Mouse (Mus musculus) left cerebral cortex, postnatal 10 days (tissue): ENCODE measurements around the gene BC024978. TPM values are rescaled to one million over a fixed set of nuclear protein-coding genes. Genes with fewer than 3 reads are reported as not detected.

Experiments
- DNase-seq, 2 experiments: peaks; one replicate each; pipeline ENCODE4 v3.0.0; 2021 to 2022; ENCODE audit warnings: low spot score in 2 of 2, mixed read lengths in 1 of 2; ENCODE audit errors: extremely low spot score in 1 of 2
- intact Hi-C: fragments of 180-260 bp; cut with DNase I; formaldehyde crosslinking; loops from one replicate; pipeline ENCODE4 v1.15.1; 2025
- total RNA-seq, 2 experiments: library from RNA; stranded (reverse); gene quantifications; 2 replicates each; pipeline ENCODE4 v1.2.3; 2021

Gene BC024978
- total RNA-seq, 2 experiments from 2014 or later, result 19.7 to 21.5 TPM

DNA sequence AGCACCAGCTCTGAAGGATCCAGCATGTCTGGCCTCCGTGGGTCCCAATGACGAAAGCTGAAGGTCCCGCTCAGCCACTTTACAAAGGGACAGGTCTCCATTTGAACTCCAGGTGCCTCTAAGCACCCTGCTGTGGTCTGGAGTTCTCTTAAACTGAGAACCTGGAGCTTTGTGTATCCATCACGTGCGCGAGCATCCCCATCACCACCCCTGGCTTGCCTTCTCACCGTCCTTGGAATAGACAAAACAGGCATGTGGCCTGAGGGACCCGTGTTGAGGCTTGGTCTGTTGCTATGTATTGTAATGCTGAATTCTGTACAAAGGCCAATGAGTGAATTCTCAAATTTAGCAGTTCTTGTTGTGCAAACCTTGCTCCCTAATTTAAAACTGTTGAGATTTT lies 3.2 kb downstream of the BC024978 start:
- intact Hi-C loops, result no loop called here

DNA sequence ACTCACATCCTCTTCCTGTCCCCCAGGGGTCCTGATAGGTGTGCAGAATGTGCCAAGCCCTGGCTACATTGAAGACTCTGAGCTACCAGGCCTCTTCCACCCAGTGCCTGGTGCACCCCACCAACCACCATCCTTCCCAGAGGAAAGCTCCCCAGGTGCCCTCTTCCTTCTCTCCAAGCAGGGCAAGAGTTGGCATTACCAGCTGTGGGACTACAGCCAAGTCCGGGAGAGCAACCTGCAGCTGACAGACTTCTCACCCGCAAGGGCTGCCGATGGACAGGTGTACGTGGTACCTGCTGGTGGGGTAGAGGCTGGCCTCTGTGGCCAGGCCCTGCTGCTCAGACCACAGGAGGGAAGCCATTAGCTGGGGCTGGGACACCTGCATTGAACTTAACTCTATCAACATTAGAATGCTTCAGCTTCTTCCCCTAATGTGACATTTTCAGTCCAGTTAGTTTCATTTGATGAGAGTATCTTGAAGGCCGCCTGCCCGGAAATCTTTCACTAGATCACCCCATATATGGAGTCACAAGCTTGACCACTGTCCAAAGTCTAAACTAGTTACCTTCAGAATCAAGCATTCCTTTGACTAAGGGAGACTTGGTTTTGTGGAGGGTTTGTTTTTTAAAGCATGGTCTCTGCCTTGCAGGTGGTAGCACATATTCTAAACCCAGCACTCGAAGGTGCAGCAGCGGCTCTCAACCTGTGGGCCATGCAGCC lies 8.3 kb downstream of the BC024978 start:
- intact Hi-C loops, result no loop called here

More for the DNA sequence above, 3.2 kb downstream of the BC024978 start:
- no peak for DNase-seq

DNA sequence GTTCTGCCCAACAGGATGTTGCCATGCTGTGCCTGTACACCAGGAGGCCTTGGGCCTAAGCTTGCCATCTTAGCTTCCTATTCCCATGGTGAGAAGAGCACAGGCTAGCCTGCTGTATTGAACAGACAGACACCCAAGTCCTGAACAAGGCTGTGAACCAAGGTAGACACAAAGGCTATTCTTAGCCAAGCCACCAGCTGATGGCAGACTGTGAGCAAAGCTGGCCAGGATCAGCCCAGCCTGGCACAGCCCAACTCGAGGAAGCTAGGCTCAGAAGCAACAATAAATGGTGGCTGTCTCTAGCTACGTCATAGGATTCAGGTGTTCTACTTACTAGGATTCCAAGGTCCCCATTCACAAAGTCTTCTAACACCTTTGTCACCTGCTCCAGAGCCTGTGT lies 17.0 kb downstream of the BC024978 start:
- intact Hi-C loops, result no loop called here
- DNase-seq, result no peak

More for the DNA sequence above, 8.3 kb downstream of the BC024978 start:
- DNase-seq, result no peak

DNA sequence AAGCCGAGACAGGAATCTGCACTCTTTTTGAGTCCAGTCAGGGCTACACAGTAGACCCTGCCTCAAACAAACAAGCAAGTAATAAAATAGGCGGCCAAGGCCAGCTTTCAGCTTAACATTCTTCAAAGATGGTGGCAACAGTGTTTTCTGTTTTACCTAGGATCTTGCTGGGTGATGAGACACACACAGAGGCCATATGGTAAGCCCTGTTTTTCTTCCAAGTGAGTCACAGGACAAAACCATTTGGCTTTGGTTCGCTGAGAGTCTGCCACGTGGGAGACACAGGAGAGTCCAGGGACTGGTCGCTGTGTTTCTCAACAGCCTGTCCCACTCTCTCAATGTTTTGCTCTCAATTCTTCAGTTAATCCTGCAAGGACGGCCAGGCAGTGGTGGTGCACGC lies 23.0 kb downstream of the BC024978 start:
- no peak for DNase-seq

DNA sequence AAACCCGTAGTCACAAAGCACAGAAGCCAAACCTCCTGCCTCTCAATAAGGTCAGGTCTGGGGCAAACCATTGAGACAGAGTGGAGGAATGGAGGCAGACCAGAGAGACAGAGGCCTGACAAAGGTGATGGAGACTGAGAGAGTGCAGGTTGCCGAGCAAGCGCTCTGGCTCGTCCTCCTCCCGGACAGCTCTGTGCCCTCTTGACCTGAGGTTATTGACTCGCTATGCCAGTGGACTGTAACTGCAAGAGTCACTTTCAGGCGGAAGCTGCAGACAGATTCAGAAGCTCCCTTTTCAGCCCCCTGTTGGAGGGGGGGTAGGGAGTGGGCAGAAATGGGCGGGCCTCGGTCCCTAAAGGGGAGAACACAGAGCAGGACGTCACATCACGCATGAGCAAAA lies 24.4 kb downstream of the BC024978 start:
- intact Hi-C loops, result no loop called here
- no peak for DNase-seq

More for the DNA sequence above, 23.0 kb downstream of the BC024978 start:
- intact Hi-C loops, result no loop called here

DNA sequence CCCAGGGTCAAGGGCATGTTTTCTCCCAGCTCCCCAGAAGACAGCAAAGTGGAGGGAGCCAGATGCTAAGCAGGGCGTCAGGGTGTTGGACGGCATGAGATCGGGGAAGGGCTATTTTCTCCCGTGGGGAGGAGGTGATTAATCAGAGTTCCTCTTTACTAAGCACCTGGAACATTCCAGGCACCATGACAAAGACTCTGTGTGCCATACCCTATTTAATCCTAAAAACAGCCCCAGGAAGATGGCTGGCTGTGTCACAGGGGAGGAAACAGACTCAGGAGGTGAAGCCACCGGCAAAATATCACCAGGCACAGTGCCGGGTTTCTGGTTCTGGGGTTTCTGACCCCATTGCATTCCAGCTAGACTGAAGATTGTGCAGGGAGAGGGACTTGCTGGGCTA lies 26.4 kb downstream of the BC024978 start:
- intact Hi-C loops, result no loop called here
- no peak for DNase-seq

DNA sequence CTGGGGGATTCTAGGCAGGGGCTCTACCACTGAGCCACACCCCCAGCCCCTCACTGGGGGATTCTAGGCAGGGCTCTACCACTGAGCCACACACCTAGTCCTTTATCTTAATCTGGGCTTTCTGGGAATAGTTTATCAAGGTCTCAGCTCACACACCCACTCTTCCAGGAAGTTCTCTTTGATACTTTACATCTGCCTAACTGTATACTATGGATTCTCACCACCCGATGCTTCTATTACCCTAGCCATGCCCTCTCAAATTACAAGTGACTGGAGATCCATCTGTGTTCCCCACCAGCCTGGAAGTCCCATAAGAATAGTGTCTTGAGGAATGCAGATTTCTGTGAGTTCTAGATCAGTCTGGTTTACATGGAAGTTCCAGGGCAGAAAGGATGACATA lies 27.0 kb downstream of the BC024978 start:
- DNase-seq, result no peak
- intact Hi-C loops, result no loop called here

DNA sequence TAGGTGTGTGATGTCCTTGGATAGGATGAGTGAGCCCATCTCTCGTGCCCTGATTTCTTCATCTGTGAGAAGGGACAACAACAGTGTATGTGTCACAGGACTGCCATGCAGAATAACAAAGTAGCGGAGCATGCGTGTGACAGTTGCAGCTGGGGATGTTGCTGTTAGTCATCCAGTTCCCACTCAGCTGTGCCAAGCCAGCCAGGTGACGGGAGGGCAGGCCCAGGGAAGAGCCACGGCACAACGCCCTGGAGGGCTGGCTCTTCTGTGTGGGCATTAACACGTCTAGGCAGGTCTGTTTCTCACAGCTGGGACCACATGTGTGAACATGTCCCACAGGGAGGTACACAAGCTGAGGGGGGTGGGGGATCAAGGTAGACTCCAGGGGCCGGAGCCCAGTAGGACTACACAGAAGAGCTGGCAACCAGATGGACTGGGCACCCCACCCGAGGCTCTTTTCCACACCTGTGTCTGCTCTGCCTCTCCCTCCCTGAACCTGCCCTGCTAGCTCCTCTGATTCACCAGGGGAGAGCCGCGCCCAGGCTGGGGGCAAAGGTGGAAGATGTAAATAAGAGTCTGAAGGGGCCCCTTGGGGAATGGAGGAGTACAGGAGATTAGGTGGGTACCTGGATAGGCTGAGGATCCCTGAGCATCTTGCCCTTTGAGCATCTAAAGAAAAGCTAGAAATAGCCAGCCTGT lies 29.4 kb downstream of the BC024978 start:
- intact Hi-C loops, result no loop called here
- peak in 1 of 2 experiments; percentile 55 for DNase-seq

DNA sequence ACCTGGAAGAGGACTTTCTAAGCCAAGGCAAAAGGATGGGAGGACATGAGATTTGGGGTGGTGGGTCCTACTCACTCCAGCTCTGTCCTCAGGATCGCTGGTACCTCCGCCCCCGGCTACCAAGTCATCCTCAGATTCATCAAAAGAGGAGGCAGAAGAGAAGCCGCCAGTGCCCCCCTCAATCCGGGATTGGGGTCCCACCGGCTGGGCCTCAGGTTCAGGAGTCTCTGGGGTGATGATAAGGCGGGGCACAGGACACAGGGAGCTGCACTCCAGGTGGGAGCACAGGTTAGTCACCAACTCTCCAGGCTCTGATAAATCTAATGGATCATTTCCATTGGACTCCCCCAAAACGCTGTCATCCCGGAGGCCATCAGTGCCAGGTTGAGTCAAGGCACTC lies 31.7 kb downstream of the BC024978 start:
- no peak for DNase-seq
- intact Hi-C loops, result no loop called here

DNA sequence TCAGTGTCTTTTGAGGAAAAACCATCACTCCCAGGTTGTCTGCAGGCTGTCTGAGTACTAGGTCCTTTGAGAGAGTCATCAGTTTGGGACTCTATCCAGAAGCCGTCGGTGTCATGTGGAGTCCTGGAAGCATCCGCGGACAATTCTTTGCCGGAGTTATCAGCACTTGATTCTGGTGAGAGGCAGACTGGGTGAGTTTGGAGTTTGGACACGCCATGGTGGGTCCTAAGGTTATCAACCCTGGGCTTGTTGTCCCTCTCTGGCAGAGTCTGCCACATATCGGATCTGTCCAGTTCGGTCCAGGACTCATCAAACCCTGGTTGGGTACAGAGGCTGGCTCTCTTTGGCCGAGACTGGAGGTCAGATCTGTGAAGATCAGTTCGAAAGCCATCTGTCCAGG lies 32.1 kb downstream of the BC024978 start:
- no peak for DNase-seq
- intact Hi-C loops, result no loop called here

DNA sequence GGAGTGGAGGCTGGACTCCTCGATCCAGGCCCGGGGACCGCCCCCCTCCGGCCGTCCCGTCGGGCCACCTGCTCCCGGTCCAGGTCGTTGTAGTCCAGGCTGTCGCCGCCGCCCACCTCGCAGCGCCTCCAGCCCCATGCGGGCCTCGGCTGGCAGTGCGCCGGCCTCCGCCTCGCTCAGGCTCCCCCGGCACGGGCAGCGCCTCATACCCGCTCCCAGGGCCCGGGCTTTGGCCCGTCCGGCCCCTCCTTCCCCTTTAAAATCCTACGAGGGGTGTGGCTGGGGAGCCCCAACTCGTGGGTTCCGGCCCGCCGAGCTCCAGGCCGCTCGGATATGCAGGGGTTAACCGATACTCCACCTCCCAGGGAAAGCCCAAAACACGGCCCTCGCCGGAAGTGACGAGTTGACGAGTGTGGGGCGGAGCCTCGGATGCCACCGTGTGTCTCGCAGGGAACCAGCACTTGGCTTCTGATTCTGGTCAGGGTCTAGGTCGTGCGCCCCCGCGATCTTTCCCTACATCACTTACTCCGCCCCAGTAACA lies 32.8 kb downstream of the BC024978 start, which contains the start of gene Itpkc:
TSS of gene Itpkc (minus strand) at position 381 of the 541 bp plus-strand sequence.
- intact Hi-C loops, result no loop called here

DNA sequence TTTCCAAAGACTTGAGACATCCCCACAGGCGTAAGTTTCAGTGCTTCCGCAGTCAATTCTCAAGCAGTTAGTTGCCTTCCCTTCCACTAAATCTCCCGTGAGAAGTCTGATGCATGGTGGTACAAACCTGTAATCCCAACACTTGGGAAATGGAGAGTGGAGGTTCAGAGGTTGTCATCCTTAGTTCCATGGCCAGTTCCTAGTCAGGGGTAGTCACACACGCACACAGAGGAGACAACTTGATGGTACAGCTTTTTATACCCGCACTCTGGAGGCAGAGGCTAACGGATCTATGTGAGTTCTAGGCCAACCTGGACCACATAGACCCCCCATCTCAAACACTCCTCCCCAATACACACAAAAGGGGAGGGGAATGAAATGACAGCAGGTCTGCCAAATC lies 33.3 kb downstream of the BC024978 start:
- intact Hi-C loops, result no loop called here
- DNase-seq, result no peak

More for the DNA sequence above, 32.8 kb downstream of the BC024978 start, which contains the start of gene Itpkc:
- DNase-seq, result peak; percentile 91 to 96

DNA sequence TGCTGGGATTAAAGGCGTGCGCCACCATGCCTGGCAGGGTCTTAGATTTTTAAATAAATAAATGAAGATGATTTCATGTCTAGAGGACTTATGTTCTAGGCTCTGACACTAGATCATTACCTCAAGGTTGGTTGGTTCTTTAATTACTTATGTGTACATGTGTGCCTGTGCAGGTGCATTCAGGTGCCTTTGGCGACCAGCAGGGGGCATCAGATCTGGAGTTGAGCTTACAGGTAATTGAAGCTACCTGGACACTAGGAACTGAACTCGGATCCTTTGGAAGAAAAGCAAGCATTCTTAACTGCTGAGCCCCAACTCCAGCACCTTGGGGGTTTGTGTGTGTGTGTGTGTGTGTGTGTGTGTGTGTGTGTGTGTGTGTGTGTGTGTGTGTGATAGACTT lies 35.2 kb downstream of the BC024978 start:
- intact Hi-C loops, result no loop called here

DNA sequence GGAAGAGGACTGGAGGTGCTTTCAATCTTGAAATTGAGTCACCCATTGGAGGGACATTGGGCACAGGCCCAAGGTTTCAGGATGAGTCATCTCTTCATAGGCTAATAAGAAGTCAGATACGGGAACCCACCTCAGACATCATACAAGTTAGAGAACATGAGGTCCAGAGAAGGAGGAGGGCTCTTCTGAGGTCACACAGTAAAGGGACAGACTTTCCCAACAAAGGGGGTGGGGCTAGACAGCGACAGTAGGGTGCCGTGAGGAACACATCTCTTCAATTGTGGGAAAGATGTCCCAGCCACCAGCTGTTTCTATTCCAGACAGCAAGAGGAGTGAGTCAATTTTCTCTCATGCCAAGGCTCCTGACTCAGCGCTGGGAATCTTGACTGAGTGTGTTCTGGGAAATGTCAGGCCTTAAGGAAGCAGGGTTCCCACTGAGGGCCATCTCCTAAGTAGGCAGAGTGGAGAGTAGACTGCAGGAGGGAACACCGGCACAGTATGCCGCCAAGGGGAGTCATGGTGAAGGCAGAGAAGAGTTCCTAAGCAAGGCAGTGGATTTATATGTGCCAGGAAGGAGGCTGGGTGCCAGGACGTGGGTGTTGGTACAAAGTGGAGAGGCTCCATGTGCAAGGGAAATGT lies 36.2 kb downstream of the BC024978 start:
- DNase-seq, result peak; percentile 55 to 59
- intact Hi-C loops, result no loop called here

More for the DNA sequence above, 35.2 kb downstream of the BC024978 start:
- no peak for DNase-seq

DNA sequence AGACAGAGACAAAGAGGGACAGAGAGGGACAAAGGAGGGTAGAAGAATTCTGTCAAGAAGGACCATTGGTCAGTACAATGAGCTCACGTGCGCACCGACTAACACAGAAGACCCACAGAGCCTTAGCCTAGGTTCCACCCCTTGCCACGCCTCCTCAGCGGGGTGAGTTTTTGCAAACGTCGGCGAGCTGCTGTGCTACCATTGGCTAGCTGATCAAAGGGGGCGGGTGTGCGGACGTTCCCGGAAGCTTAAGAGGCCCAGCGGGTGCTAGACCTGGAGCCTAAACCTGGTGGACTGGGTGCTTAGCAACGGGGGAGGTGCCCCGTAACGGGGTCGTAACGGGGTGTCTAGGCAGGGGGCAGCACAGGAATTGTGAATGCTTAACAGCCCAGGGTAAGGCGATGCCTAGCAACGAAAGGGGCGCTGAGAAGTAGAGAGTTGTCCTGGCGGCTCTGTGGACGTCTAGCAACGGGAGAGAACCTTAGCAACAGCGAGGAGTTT lies 37.2 kb downstream of the BC024978 start, which contains the start of gene Coq8b:
TSS of gene Coq8b (plus strand) at position 243 of the 501 bp plus-strand sequence.
- DNase-seq, result peak; percentile 89 to 97
- intact Hi-C loops, result no loop called here

DNA sequence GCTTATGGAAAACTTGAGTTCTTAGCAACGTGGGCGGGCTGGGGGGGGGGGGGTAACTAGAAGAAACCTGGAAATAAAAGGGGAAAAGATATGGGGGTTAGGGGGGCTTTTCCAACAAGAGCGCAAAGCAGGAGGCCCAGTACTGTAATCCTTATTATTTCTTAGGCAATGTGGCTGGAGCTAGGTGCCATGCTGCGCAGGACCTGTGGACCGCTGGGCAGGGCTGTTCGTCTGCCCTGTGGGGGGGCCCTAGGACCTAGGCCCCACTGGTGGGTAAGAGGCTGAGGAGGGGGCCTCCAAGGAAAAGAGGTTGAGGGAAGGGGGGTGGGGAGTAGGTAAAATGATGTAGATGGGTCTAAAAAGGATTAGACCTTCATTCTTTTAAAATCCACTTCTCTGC lies 37.7 kb downstream of the BC024978 start:
- intact Hi-C loops, result no loop called here
- DNase-seq, result no peak

DNA sequence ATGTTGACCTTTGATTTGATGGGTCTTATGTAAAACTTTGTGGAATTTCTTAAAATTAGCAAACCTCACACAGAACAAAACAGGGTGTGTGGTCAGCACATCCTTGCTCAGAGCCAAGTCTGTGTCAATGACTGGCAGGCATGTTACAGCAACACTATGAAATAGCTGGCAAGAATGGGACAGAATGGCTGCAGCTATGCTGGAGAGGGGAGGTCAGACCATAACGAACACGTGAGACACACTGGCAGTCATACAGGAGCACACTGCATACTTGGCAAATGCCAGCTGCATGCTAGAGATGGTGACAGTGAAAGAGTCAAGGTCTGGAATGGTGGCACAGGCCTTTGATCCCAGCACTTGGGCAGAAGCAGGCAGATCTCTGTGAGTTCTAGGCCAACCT lies 40.1 kb downstream of the BC024978 start:
- intact Hi-C loops, result no loop called here
- DNase-seq, result no peak

DNA sequence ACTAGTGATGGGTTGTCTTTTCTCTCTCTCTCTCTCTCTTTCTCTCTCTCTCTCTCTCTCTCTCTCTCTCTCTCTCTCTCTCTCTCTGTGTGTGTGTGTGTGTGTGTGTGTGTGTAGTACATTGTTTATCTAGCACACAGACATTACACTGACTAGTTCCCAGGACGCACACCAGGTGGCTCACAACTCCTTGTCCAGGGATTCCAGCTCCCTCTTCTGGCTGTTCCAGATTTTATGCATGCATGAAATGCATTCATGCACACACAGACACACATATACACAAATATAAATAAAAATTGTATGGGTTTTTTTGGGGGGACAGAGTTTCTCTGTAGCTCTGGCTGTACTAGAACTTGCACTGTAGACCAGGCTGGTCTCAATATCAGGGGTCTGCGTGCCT lies 41.9 kb downstream of the BC024978 start:
- intact Hi-C loops, result no loop called here
- no peak for DNase-seq

DNA sequence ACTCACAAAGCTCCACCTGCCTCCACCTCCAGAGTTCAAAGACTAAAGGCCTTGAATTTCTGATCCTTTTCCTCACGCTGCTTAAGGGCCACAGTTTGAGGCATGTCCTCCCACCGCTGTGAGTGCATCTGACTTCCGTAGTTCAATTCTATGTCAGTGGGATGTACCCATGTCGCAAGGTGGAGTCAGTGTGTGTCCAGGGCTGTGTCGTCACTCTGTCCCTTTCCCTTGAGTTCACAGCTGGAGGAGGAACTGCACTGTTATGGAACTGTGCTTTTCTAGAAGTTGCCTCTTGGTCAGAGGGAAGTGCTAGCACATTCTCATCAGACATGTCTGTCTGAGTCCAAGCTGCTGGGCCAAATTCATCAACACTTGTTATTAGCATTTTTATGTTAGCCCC lies 43.0 kb downstream of the BC024978 start:
- no peak for DNase-seq
- intact Hi-C loops, result no loop called here
